Comparison of ENCODE assay signal across 8 mouse cellular contexts in the genomic region with DNA sequence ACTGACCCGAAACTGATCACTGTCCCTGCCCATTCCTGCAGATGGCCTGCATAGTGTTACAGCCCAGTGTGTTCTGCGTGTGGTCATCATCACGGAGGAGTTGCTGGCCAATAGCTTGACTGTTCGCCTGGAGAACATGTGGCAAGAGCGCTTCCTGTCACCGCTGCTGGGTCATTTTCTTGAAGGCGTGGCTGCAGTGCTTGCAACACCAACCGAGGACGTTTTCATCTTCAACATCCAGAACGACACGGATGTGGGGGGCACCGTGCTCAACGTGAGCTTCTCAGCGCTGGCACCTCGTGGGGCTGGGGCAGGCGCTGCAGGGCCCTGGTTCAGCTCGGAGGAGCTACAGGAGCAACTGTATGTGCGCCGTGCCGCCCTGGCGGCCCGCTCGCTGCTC. TPM values are rescaled to one million over a fixed set of nuclear protein-coding genes. Genes with fewer than 3 reads are reported as not detected.
DNase-seq lines count a peak whose midpoint lies in the region; ATAC-seq and TF ChIP-seq lines count a peak whose summit lies in the region.

No protein-coding gene starts in this region.

- TF ChIP-seq EP300 in liver, postnatal 0 days (IDR thresholded peaks at IDR 0.05; ENCODE audit: low read depth) = no peak

- 4% methylated on average over 23 of the region's 23 CpGs for WGBS in lung, adult 2 months
- WGBS in forebrain, embryonic 15.5 days = 9% methylated on average over 23 of the region's 23 CpGs
- WGBS in liver, postnatal 0 days (ENCODE audit: insufficient replicate concordance) = 2% methylated on average over 23 of the region's 23 CpGs
- WGBS in small intestine, adult 2 months = 4% methylated on average over 23 of the region's 23 CpGs

- H3K27ac ChIP-seq in forebrain, embryonic 15.5 days (replicated peaks) = no peak overlapping the region
- H3K27ac ChIP-seq in liver, postnatal 0 days (ENCODE audit: low read depth) = peak overlapping the region; percentile 52; the same call in 1 of the 2 replicates
- H3K27ac ChIP-seq in small intestine, adult 2 months (ENCODE audit: insufficient read depth, low read depth, low read length) = no peak overlapping the region

- H3K9me3 ChIP-seq in forebrain, embryonic 15.5 days = no peaks in the 10 kb centered on the region
- no peaks in the 10 kb centered on the region for H3K9me3 ChIP-seq in liver, postnatal 0 days (ENCODE audit: low read length)

- peaks cover 73% of the 10 kb centered on the region for H3K36me3 ChIP-seq in forebrain, embryonic 15.5 days
- H3K36me3 ChIP-seq in liver, postnatal 0 days (replicated peaks; ENCODE audit: insufficient read depth, low read length) = no peaks in the 10 kb centered on the region
- H3K36me3 ChIP-seq in small intestine, adult 2 months (ENCODE audit: control insufficient read depth, insufficient read depth, low read length) = no peaks in the 10 kb centered on the region

- no peak for TF ChIP-seq POLR2A in lung, adult 2 months (IDR thresholded peaks at IDR 0.05; ENCODE audit: borderline replicate concordance, extremely low read depth, low read depth, low read length)
- no peak for TF ChIP-seq POLR2A in small intestine, adult 2 months (IDR thresholded peaks at IDR 0.05; ENCODE audit: low read depth, low read length)

- H3K9ac ChIP-seq in forebrain, embryonic 15.5 days (replicated peaks) = no peak overlapping the region
- H3K9ac ChIP-seq in liver, postnatal 0 days (replicated peaks) = peak overlapping the region; percentile 36

- H3K4me3 ChIP-seq in lung, adult 2 months (replicated peaks; ENCODE audit: extremely low read depth, low read depth, low read length) = peak overlapping the region; percentile 56
- H3K4me3 ChIP-seq in forebrain, embryonic 15.5 days = peak overlapping the region; percentile 26
- H3K4me3 ChIP-seq in liver, postnatal 0 days (ENCODE audit: low read depth, low read length) = peak overlapping the region; percentile 49
- peak overlapping the region; percentile 63 for H3K4me3 ChIP-seq in small intestine, adult 2 months (ENCODE audit: low read depth, low read length)

- peak overlapping the region; percentile 50 for H3K4me2 ChIP-seq in forebrain, embryonic 15.5 days (replicated peaks)
- H3K4me2 ChIP-seq in liver, postnatal 0 days (ENCODE audit: low read depth, low read length) = peak overlapping the region; percentile 74

- TF ChIP-seq CTCF in lung, adult 2 months (IDR thresholded peaks at IDR 0.05; ENCODE audit: insufficient read depth, low read length) = no peak
- no peak for TF ChIP-seq CTCF in liver, postnatal 0 days (IDR thresholded peaks at IDR 0.05; ENCODE audit: low read depth)
- TF ChIP-seq CTCF in small intestine, adult 2 months (IDR thresholded peaks at IDR 0.05; ENCODE audit: extremely low read depth, insufficient read length, insufficient replicate concordance, low read depth, low read length) = no peak

- no peak for DNase-seq in lung, adult 2 months
- no peak for DNase-seq in lung, postnatal 14 days
- peak; percentile 68 for DNase-seq in liver, postnatal 0 days
- DNase-seq in yolk sac, embryonic 10.5 days (ENCODE audit: low spot score) = no peak
- DNase-seq in Muller cell, postnatal 12 days (ENCODE audit: inconsistent ontology term) = no peak
- no peak for DNase-seq in thymus, postnatal 36 days

- no peak for ATAC-seq in forebrain, embryonic 15.5 days (replicated peaks)
- ATAC-seq in liver, postnatal 0 days = peak; percentile 5

- H3K27me3 ChIP-seq in forebrain, embryonic 15.5 days = peaks cover 22% of the 10 kb centered on the region; the same call in 1 of the 2 replicates
- peaks cover 68% of the 10 kb centered on the region for H3K27me3 ChIP-seq in liver, postnatal 0 days (ENCODE audit: insufficient read depth, low read length)
- peaks cover 14% of the 10 kb centered on the region for H3K27me3 ChIP-seq in small intestine, adult 2 months (ENCODE audit: control insufficient read depth, insufficient read depth, low read length)

- peaks cover 18% of the 10 kb centered on the region for H3K4me1 ChIP-seq in lung, adult 2 months (ENCODE audit: control insufficient read depth, insufficient read depth, low read length)
- H3K4me1 ChIP-seq in forebrain, embryonic 15.5 days = peaks cover 64% of the 10 kb centered on the region
- H3K4me1 ChIP-seq in liver, postnatal 0 days (ENCODE audit: insufficient read depth) = peaks cover 26% of the 10 kb centered on the region
- peaks cover 23% of the 10 kb centered on the region for H3K4me1 ChIP-seq in small intestine, adult 2 months (ENCODE audit: control insufficient read depth, insufficient read depth, insufficient read length, low read length)

RNA-seq across cellular contexts. Expression of gene Celsr3, which starts 5.5 kb away (rescaled TPM):
- 0.71 and 0.73 TPM in 2 replicates for polyA plus RNA-seq in lung, adult 2 months (2012; rRNA removed)
- polyA plus RNA-seq in forebrain, embryonic 15.5 days (2015; fragmentation: Nextera tagmentation; extraction: Ambion mirVana) = 16.7 and 20.0 TPM in 2 replicates
- polyA plus RNA-seq in liver, postnatal 0 days (2015; fragmentation: Nextera tagmentation; extraction: Ambion mirVana) = 0.09 and 0.23 TPM in 2 replicates
- 1.5 and 1.7 TPM in 2 replicates for polyA plus RNA-seq in small intestine, adult 2 months (2012; rRNA removed)

RNA-seq across cellular contexts. Expression of gene Slc26a6, which starts 21.4 kb away (rescaled TPM):
- polyA plus RNA-seq in lung, adult 2 months (2012; rRNA removed) = 12.6 and 17.0 TPM in 2 replicates
- polyA plus RNA-seq in forebrain, embryonic 15.5 days (2015; fragmentation: Nextera tagmentation; extraction: Ambion mirVana) = 9.0 and 9.8 TPM in 2 replicates
- 2.4 TPM in 2 replicates for polyA plus RNA-seq in liver, postnatal 0 days (2015; fragmentation: Nextera tagmentation; extraction: Ambion mirVana)
- polyA plus RNA-seq in small intestine, adult 2 months (2012; rRNA removed) = 734 and 815 TPM in 2 replicates

RNA-seq across cellular contexts. Expression of gene Nckipsd, which starts 23.5 kb away (rescaled TPM):
- polyA plus RNA-seq in lung, adult 2 months (2012; rRNA removed) = 34.1 and 42.9 TPM in 2 replicates
- polyA plus RNA-seq in forebrain, embryonic 15.5 days (2015; fragmentation: Nextera tagmentation; extraction: Ambion mirVana) = 21.1 and 21.2 TPM in 2 replicates
- polyA plus RNA-seq in liver, postnatal 0 days (2015; fragmentation: Nextera tagmentation; extraction: Ambion mirVana) = 4.5 TPM in 2 replicates
- 13.5 and 18.1 TPM in 2 replicates for polyA plus RNA-seq in small intestine, adult 2 months (2012; rRNA removed)

RNA-seq across cellular contexts. Expression of gene Ip6k2, which starts 48.0 kb away (rescaled TPM):
- 66.1 and 69.4 TPM in 2 replicates for polyA plus RNA-seq in lung, adult 2 months (2012; rRNA removed)
- polyA plus RNA-seq in forebrain, embryonic 15.5 days (2015; fragmentation: Nextera tagmentation; extraction: Ambion mirVana) = 206 and 208 TPM in 2 replicates
- polyA plus RNA-seq in liver, postnatal 0 days (2015; fragmentation: Nextera tagmentation; extraction: Ambion mirVana) = 12.4 and 18.6 TPM in 2 replicates
- polyA plus RNA-seq in small intestine, adult 2 months (2012; rRNA removed) = 45.0 and 53.8 TPM in 2 replicates

Comparison
In these comparisons a context has a peak if more than half of its experiments do, and no peak if none do; other contexts are left out.
1. RNA of gene Slc26a6, which starts 21.4 kb away (polyA plus RNA-seq): 734 to 815 TPM in small intestine, adult 2 months; 12.6 to 17.0 TPM in lung, adult 2 months, 9.0 to 9.8 TPM in forebrain, embryonic 15.5 days and 2.4 TPM in liver, postnatal 0 days; every median in the first group is over 10 times any median in the second.
2. Peak in every context shown above with its lines, with median percentiles within 50 percentile points of each other: H3K4me3 ChIP-seq.